Mouse (Mus musculus): ENCODE results near the gene Them7. TPM values are rescaled to one million over a fixed set of nuclear protein-coding genes. Genes with fewer than 3 reads are reported as not detected.
A peak's percentile ranks its signal among the peaks of the same experiment; 100 is the strongest.

Gene Them7
- polyA plus RNA-seq, 1 experiment from 2014 or later, result 0.16 TPM

GRCm38 (mm10) chr2:105336314-105337027, 112.4 kb downstream of the Them7 start:
- Histone ChIP-seq H3K27me3 (ENCODE audit: control insufficient read depth, insufficient read depth, low read length) (no peaks in the 10 kb centered on the region; the same call in 1 of the 2 replicates), H3K9me3 (ENCODE audit: control insufficient read depth, low read length) (no peaks in the 10 kb centered on the region), H3K4me3 (ENCODE audit: low read depth, low read length) (no peak overlapping the region), H3K27ac (ENCODE audit: low read depth, low read length) (no peak overlapping the region), H3K4me2 (no peak overlapping the region), H3K9ac (ENCODE audit: low read length) (no peak overlapping the region), H3K4me1 (ENCODE audit: control insufficient read depth, insufficient read depth, low read length) (peaks cover 5% of the 10 kb centered on the region), H3K36me3 (ENCODE audit: control insufficient read depth, insufficient read depth, low read length) (no peaks in the 10 kb centered on the region)
- WGBS, result 22% methylated on average over 12 of the region's 12 CpGs
- peak; percentile 87 for DNase-seq (ENCODE audit: low spot score, missing footprints)
- no peak for ATAC-seq (ENCODE audit: low FRiP score)

DNA sequence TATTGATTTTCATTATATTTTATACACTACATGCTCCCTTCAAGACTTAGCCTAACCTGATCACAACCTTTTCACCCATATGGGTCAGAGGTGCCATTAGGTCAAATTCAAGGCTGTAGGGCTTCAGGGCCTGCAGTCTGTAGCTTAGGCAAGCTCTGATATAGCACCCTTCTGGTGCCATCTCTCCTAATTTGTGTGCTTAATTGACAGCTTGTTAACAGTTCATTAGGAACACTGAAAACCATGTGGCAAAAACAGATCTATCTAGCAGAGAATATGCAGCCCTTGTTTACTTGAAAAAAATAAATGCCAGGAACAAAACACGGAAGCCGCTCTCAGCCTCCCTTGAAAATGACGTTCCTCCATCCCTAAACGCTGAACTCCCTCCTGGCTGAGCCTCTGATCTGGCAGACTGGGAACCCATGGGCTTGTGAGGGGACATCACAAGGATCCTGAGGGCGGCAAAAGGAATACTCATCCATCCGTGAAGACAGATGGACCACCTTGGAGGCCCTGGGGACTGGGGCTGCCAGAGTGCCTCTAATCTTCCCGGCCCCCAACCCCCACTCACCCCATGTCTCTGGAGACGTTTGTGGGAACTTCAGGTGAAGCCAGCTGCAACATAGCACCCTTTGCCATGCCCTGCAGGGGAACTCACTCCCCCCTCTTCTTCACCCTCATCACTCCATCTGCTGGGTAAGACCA, 113.2 kb downstream of the Them7 start:
- DNase-seq (ENCODE audit: low spot score, missing footprints), result no peak
- Histone ChIP-seq H3K4me1 (ENCODE audit: control insufficient read depth, insufficient read depth, low read length) (peaks cover 5% of the 10 kb centered on the region), H3K27me3 (ENCODE audit: control insufficient read depth, insufficient read depth, low read length) (no peaks in the 10 kb centered on the region; the same call in 1 of the 2 replicates), H3K9ac (ENCODE audit: low read length) (no peak overlapping the region), H3K4me3 (ENCODE audit: low read depth, low read length) (no peak overlapping the region), H3K9me3 (ENCODE audit: control insufficient read depth, low read length) (no peaks in the 10 kb centered on the region), H3K27ac (ENCODE audit: low read depth, low read length) (no peak overlapping the region), H3K4me2 (no peak overlapping the region), H3K36me3 (ENCODE audit: control insufficient read depth, insufficient read depth, low read length) (no peaks in the 10 kb centered on the region)
- no peak for ATAC-seq (ENCODE audit: low FRiP score)
- 37% methylated on average over 8 of the region's 8 CpGs for WGBS

DNA sequence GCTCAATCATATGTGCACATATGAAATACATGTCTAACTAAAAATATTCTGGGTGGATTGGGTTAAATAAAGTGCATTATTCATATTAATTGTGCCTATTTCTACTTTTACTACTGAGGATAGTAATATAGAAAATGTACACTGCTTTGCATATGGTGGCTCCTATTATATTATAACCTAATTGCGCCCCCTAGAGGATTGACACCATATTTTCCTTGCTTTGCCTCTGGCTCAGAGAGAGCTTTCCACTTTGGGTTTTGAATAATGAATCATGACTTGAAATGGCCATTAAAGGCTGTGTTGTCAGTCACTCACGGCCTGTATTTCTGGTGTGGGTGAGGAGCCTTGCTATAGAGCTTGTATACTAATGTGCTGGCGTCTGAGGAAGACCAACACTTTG, 115.9 kb downstream of the Them7 start:
- H3K4me2 ChIP-seq, result no peak overlapping the region

DNA sequence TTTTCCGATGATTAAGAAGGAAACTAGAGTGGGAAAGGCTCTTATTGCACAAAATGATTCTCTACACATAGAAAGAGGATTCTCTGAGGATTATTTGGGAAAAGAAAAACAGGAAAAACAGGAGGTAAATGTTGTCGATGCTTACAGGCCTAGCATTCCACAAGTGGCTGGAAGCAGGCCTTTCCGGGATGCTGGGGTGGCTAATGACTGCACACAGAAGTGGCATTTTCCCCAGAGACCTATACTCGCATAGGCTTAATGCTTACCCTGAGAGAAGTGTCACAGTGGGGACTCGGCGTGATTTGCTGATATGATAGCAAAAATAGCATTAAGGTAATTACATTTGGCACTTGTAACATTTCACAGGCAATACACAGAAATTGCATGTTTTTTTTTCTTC, 124.8 kb downstream of the Them7 start:
- no peak overlapping the region for H3K9ac ChIP-seq (ENCODE audit: low read length)

More for the DNA sequence above, 115.9 kb downstream of the Them7 start:
- Histone ChIP-seq H3K4me1 (ENCODE audit: control insufficient read depth, insufficient read depth, low read length) (peaks cover 5% of the 10 kb centered on the region), H3K27ac (ENCODE audit: low read depth, low read length) (no peak overlapping the region), H3K9me3 (ENCODE audit: control insufficient read depth, low read length) (no peaks in the 10 kb centered on the region), H3K27me3 (ENCODE audit: control insufficient read depth, insufficient read depth, low read length) (no peaks in the 10 kb centered on the region; the same call in 1 of the 2 replicates), H3K9ac (ENCODE audit: low read length) (no peak overlapping the region), H3K4me3 (ENCODE audit: low read depth, low read length) (no peak overlapping the region), H3K36me3 (ENCODE audit: control insufficient read depth, insufficient read depth, low read length) (no peaks in the 10 kb centered on the region)
- 62% methylated on average over 3 of the region's 3 CpGs for WGBS
- ATAC-seq (ENCODE audit: low FRiP score) (no peak), DNase-seq (ENCODE audit: low spot score, missing footprints) (no peak)

GRCm38 (mm10) chr2:105356791-105357190, 132.7 kb downstream of the Them7 start:
- Histone ChIP-seq H3K4me1 (ENCODE audit: control insufficient read depth, insufficient read depth, low read length) (no peaks in the 10 kb centered on the region), H3K4me3 (ENCODE audit: low read depth, low read length) (no peak overlapping the region), H3K27ac (ENCODE audit: low read depth, low read length) (no peak overlapping the region), H3K9me3 (ENCODE audit: control insufficient read depth, low read length) (no peaks in the 10 kb centered on the region), H3K27me3 (ENCODE audit: control insufficient read depth, insufficient read depth, low read length) (no peaks in the 10 kb centered on the region), H3K36me3 (ENCODE audit: control insufficient read depth, insufficient read depth, low read length) (no peaks in the 10 kb centered on the region), H3K4me2 (no peak overlapping the region), H3K9ac (ENCODE audit: low read length) (no peak overlapping the region)
- 73% methylated on average over 5 of the region's 5 CpGs for WGBS
- DNase-seq (ENCODE audit: low spot score, missing footprints) (no peak), ATAC-seq (ENCODE audit: low FRiP score) (no peak)

More for the DNA sequence above, 124.8 kb downstream of the Them7 start:
- H3K27me3 ChIP-seq (ENCODE audit: control insufficient read depth, insufficient read depth, low read length), result no peaks in the 10 kb centered on the region
- 60% methylated on average over 6 of the region's 6 CpGs for WGBS
- H3K36me3 ChIP-seq (ENCODE audit: control insufficient read depth, insufficient read depth, low read length), result no peaks in the 10 kb centered on the region
- no peaks in the 10 kb centered on the region for H3K9me3 ChIP-seq (ENCODE audit: control insufficient read depth, low read length)
- H3K4me1 ChIP-seq (ENCODE audit: control insufficient read depth, insufficient read depth, low read length), result no peaks in the 10 kb centered on the region
- no peak overlapping the region for H3K4me2 ChIP-seq
- ATAC-seq (ENCODE audit: low FRiP score) (no peak), DNase-seq (ENCODE audit: low spot score, missing footprints) (peak; percentile 69)
- H3K4me3 ChIP-seq (ENCODE audit: low read depth, low read length), result no peak overlapping the region
- no peak overlapping the region for H3K27ac ChIP-seq (ENCODE audit: low read depth, low read length)

DNA sequence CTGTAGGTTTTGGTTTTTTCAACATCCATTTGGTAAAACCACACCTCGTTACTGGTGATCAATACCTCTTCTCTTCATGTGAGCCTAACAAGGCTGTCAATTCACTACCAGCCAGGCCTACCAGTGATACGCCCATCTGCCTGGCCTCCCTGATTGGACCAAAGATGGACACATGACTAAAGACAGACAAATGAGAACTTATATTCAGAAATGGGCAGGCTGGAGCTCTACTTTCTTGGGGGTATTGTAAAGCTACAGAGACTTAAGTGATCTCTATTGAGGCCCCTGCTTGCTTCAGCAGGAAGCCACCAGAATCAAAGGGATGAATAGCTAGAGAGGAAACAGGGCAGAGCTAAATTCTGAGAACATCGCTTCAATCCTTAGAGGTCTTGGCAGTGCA, 133.9 kb downstream of the Them7 start:
- ATAC-seq (ENCODE audit: low FRiP score), result no peak
- no peaks in the 10 kb centered on the region for H3K4me1 ChIP-seq (ENCODE audit: control insufficient read depth, insufficient read depth, low read length)
- no peak overlapping the region for H3K4me3 ChIP-seq (ENCODE audit: low read depth, low read length)
- no peaks in the 10 kb centered on the region for H3K27me3 ChIP-seq (ENCODE audit: control insufficient read depth, insufficient read depth, low read length)
- 85% methylated on average over 3 of the region's 3 CpGs for WGBS
- no peak overlapping the region for H3K9ac ChIP-seq (ENCODE audit: low read length)
- no peak overlapping the region for H3K4me2 ChIP-seq
- no peak overlapping the region for H3K27ac ChIP-seq (ENCODE audit: low read depth, low read length)
- DNase-seq (ENCODE audit: low spot score, missing footprints), result no peak
- H3K36me3 ChIP-seq (ENCODE audit: control insufficient read depth, insufficient read depth, low read length), result no peaks in the 10 kb centered on the region
- H3K9me3 ChIP-seq (ENCODE audit: control insufficient read depth, low read length), result no peaks in the 10 kb centered on the region

GRCm38 (mm10) chr2:105367623-105368022, 143.5 kb downstream of the Them7 start:
- DNase-seq (ENCODE audit: low spot score, missing footprints), result no peak
- Histone ChIP-seq H3K4me3 (ENCODE audit: low read depth, low read length) (no peak overlapping the region), H3K27ac (ENCODE audit: low read depth, low read length) (no peak overlapping the region), H3K4me2 (no peak overlapping the region), H3K4me1 (ENCODE audit: control insufficient read depth, insufficient read depth, low read length) (0 out of 2 replicates have a peak, but pooled peaks cover 7% of the 10 kb centered on the region), H3K9me3 (ENCODE audit: control insufficient read depth, low read length) (no peaks in the 10 kb centered on the region), H3K36me3 (ENCODE audit: control insufficient read depth, insufficient read depth, low read length) (no peaks in the 10 kb centered on the region), H3K9ac (ENCODE audit: low read length) (no peak overlapping the region), H3K27me3 (ENCODE audit: control insufficient read depth, insufficient read depth, low read length) (peaks cover 2% of the 10 kb centered on the region; the same call in 1 of the 2 replicates)
- WGBS, result 51% methylated on average over 4 of the region's 4 CpGs
- no peak for ATAC-seq (ENCODE audit: low FRiP score)

DNA sequence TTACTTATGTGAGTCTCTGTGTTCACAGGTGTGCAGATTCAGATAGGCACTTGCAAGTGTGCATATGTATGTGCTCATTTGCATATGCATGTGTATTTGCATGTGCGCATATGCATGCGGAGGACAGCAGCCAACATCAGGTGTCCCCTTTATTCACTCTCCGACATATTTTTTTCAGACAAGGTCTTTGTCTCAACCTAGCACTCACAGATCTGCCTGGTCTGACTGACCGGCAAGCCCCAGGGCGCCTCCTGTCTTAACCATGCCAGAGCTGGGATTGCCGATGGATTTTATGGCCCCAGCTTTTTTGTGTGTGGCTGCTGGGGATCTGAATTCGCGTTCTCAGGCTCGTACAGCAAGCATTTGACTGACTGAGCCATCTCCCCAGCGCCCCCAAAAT, 146.1 kb downstream of the Them7 start:
- no peak overlapping the region for H3K4me3 ChIP-seq (ENCODE audit: low read depth, low read length)
- no peak overlapping the region for H3K27ac ChIP-seq (ENCODE audit: low read depth, low read length)
- ATAC-seq (ENCODE audit: low FRiP score), result peak; percentile 48
- DNase-seq (ENCODE audit: low spot score, missing footprints), result no peak
- H3K4me2 ChIP-seq, result peak overlapping the region; percentile 35
- 8% methylated on average over 10 of the region's 10 CpGs for WGBS
- no peaks in the 10 kb centered on the region for H3K36me3 ChIP-seq (ENCODE audit: control insufficient read depth, insufficient read depth, low read length)
- peak overlapping the region; percentile 31; the same call in 1 of the 2 replicates for H3K9ac ChIP-seq (ENCODE audit: low read length)
- peaks cover 6% of the 10 kb centered on the region; the same call in 1 of the 2 replicates for H3K27me3 ChIP-seq (ENCODE audit: control insufficient read depth, insufficient read depth, low read length)
- H3K9me3 ChIP-seq (ENCODE audit: control insufficient read depth, low read length), result no peaks in the 10 kb centered on the region
- 0 out of 2 replicates have a peak, but pooled peaks cover 7% of the 10 kb centered on the region for H3K4me1 ChIP-seq (ENCODE audit: control insufficient read depth, insufficient read depth, low read length)

GRCm38 (mm10) chr2:105370698-105371097, 146.6 kb downstream of the Them7 start:
- ATAC-seq (ENCODE audit: low FRiP score), result no peak

More at GRCm38 (mm10) chr2:105370698-105371097, 146.6 kb downstream of the Them7 start:
- Histone ChIP-seq H3K27me3 (ENCODE audit: control insufficient read depth, insufficient read depth, low read length) (peaks cover 6% of the 10 kb centered on the region; the same call in 1 of the 2 replicates), H3K36me3 (ENCODE audit: control insufficient read depth, insufficient read depth, low read length) (no peaks in the 10 kb centered on the region), H3K4me2 (peak overlapping the region; percentile 35), H3K9me3 (ENCODE audit: control insufficient read depth, low read length) (no peaks in the 10 kb centered on the region), H3K4me1 (ENCODE audit: control insufficient read depth, insufficient read depth, low read length) (0 out of 2 replicates have a peak, but pooled peaks cover 7% of the 10 kb centered on the region), H3K27ac (ENCODE audit: low read depth, low read length) (no peak overlapping the region), H3K4me3 (ENCODE audit: low read depth, low read length) (no peak overlapping the region), H3K9ac (ENCODE audit: low read length) (peak overlapping the region; percentile 31; the same call in 1 of the 2 replicates)
- peak; percentile 91 for DNase-seq (ENCODE audit: low spot score, missing footprints)
- 29% methylated on average over 14 of the region's 14 CpGs for WGBS

Data from midbrain, embryonic 11.5 days (tissue).